29 mouse cellular contexts compared by ENCODE assay signal in genomic region chr5:132314300-132314699, GRCm38 (mm10).
DNase-seq lines count a peak whose midpoint lies in the region; ATAC-seq and TF ChIP-seq lines count a peak whose summit lies in the region.
"Had no signal": no experiment of that assay in that cellular context is flagged by ENCODE, and none has a peak within 500 bp of the region (broad histone marks: within the 10 kb centered on the region; RNA-seq: fewer than 3 reads in every experiment).

No protein-coding gene starts in this region.

- H3K4me2 ChIP-seq in hindbrain, embryonic 11.5 days (replicated peaks; ENCODE audit: low read depth, low read length): no peak overlapping the region
- no peak overlapping the region for H3K4me2 ChIP-seq in hindbrain, embryonic 15.5 days
- H3K4me2 ChIP-seq: embryonic facial prominence, embryonic 13.5 days; heart, embryonic 11.5 days; limb, embryonic 15.5 days; lung, embryonic 14.5 days; stomach, embryonic 15.5 days had no signal

- intact Hi-C loops in left cerebral cortex, postnatal 36 days (cut with DNase I): no loop called here
- intact Hi-C loops in heart, adult 2 months (cut with DNase I): no loop called here

- 43% methylated on average over 5 of the region's 5 CpGs for WGBS in hindbrain, embryonic 11.5 days
- WGBS in hindbrain, embryonic 15.5 days: 21% methylated on average over 5 of the region's 5 CpGs
- WGBS in olfactory bulb, adult 2 months: 24% methylated on average over 5 of the region's 5 CpGs
- 86% methylated on average over 5 of the region's 5 CpGs for WGBS in heart, adult 2 months

- no peaks in the 10 kb centered on the region for H3K9me3 ChIP-seq in hindbrain, embryonic 11.5 days (ENCODE audit: control insufficient read depth, low read length)
- H3K9me3 ChIP-seq in hindbrain, embryonic 15.5 days: no peaks in the 10 kb centered on the region
- H3K9me3 ChIP-seq: embryonic facial prominence, embryonic 13.5 days; limb, embryonic 15.5 days; stomach, embryonic 15.5 days had no signal

- TF ChIP-seq CTCF in olfactory bulb, adult 2 months (IDR thresholded peaks at IDR 0.05; ENCODE audit: insufficient read depth, low read depth, low read length): no peak
- TF ChIP-seq CTCF in heart, adult 2 months (IDR thresholded peaks at IDR 0.05): no peak

- peak; percentile 66 for ATAC-seq in hindbrain, embryonic 11.5 days (ENCODE audit: low FRiP score)
- peak; percentile 59; the same call in 1 of the 2 replicates for ATAC-seq in hindbrain, embryonic 15.5 days (ENCODE audit: low FRiP score, low read depth)
- no peak for ATAC-seq in erythroid progenitor cell, adult 5-6 weeks (replicated peaks; ENCODE audit: low FRiP score, poor library complexity, severe bottlenecking)
- ATAC-seq: intestine, postnatal 0 days; midbrain, embryonic 16.5 days had no signal

- no peaks in the 10 kb centered on the region for H3K27me3 ChIP-seq in hindbrain, embryonic 11.5 days (ENCODE audit: control insufficient read depth, insufficient read depth, low read length)
- H3K27me3 ChIP-seq in hindbrain, embryonic 15.5 days: no peaks in the 10 kb centered on the region
- H3K27me3 ChIP-seq in heart, adult 2 months (ENCODE audit: control insufficient read depth, insufficient read depth, low read length): no peaks in the 10 kb centered on the region
- H3K27me3 ChIP-seq: embryonic facial prominence, embryonic 13.5 days; limb, embryonic 15.5 days; stomach, embryonic 15.5 days had no signal

- TF ChIP-seq EP300 in heart, adult 2 months (IDR thresholded peaks at IDR 0.05; ENCODE audit: insufficient read depth, low read depth, low read length): no peak

- no peaks in the 10 kb centered on the region; the same call in 1 of the 2 replicates for H3K79me2 ChIP-seq in heart, adult 2 months (replicated peaks; ENCODE audit: control insufficient read depth, insufficient read depth, low read length)

- peaks cover 2% of the 10 kb centered on the region; the same call in 1 of the 2 replicates for H3K4me1 ChIP-seq in hindbrain, embryonic 11.5 days (replicated peaks; ENCODE audit: control insufficient read depth, insufficient read depth, low read length)
- peaks cover 28% of the 10 kb centered on the region for H3K4me1 ChIP-seq in hindbrain, embryonic 15.5 days (replicated peaks)
- H3K4me1 ChIP-seq in olfactory bulb, adult 2 months (ENCODE audit: control insufficient read depth, insufficient read depth, low read length): peaks cover 10% of the 10 kb centered on the region
- H3K4me1 ChIP-seq in heart, adult 2 months (ENCODE audit: control insufficient read depth, insufficient read depth, low read length): no peaks in the 10 kb centered on the region
- H3K4me1 ChIP-seq: stomach, embryonic 15.5 days had no signal

- no peaks in the 10 kb centered on the region for H3K36me3 ChIP-seq in hindbrain, embryonic 11.5 days (ENCODE audit: control insufficient read depth, insufficient read depth, low read length)
- H3K36me3 ChIP-seq in hindbrain, embryonic 15.5 days: no peaks in the 10 kb centered on the region
- H3K36me3 ChIP-seq in heart, adult 2 months (ENCODE audit: control insufficient read depth, insufficient read depth, low read length): no peaks in the 10 kb centered on the region
- H3K36me3 ChIP-seq: embryonic facial prominence, embryonic 13.5 days; limb, embryonic 15.5 days; stomach, embryonic 15.5 days had no signal

- peak; percentile 13 for DNase-seq in left cerebral cortex, adult 11 months (ENCODE audit: low spot score)
- no peak for DNase-seq in left cerebral cortex, postnatal 36 days (ENCODE audit: low spot score in 2 of 2)
- peak; percentile 42 for DNase-seq in hindbrain, embryonic 11.5 days (ENCODE audit: low spot score)
- no peak for DNase-seq in heart, adult 2 months
- DNase-seq: adrenal gland, adult 8-10 months; cerebellum, adult 2 months; cerebellum, postnatal 25 days; gastrocnemius, postnatal 10 days; kidney, postnatal 4 days; layer of hippocampus, adult 9-11 months; left cerebral cortex, postnatal 4 days; lung, embryonic 14.5 days; lung, postnatal 36 days; right cerebral cortex, adult 18-20 months; right cerebral cortex, postnatal 4 days; thymus, postnatal 25 days had no signal

- no peak overlapping the region for H3K4me3 ChIP-seq in hindbrain, embryonic 11.5 days (ENCODE audit: low read depth, low read length)
- no peak overlapping the region for H3K4me3 ChIP-seq in hindbrain, embryonic 15.5 days
- H3K4me3 ChIP-seq in olfactory bulb, adult 2 months (ENCODE audit: insufficient read depth, low read depth, low read length): no peak overlapping the region
- no peak overlapping the region for H3K4me3 ChIP-seq in heart, adult 2 months
- H3K4me3 ChIP-seq: embryonic facial prominence, embryonic 13.5 days; erythroblast, embryonic 14.5 days; left cerebral cortex, adult 2 months; limb, embryonic 15.5 days; myocyte; stomach, embryonic 15.5 days had no signal

- H3K9ac ChIP-seq in hindbrain, embryonic 11.5 days (ENCODE audit: low read depth, low read length): no peak overlapping the region
- no peak overlapping the region for H3K9ac ChIP-seq in hindbrain, embryonic 15.5 days
- H3K9ac ChIP-seq in heart, adult 2 months (ENCODE audit: low read depth, low read length): no peak overlapping the region
- H3K9ac ChIP-seq: embryonic facial prominence, embryonic 13.5 days; limb, embryonic 15.5 days; liver, embryonic 14.5 days; lung, embryonic 14.5 days; stomach, embryonic 15.5 days had no signal

- H3K27ac ChIP-seq in hindbrain, embryonic 11.5 days (ENCODE audit: low read depth, low read length): peak overlapping the region; percentile 49; the same call in 1 of the 2 replicates
- peak overlapping the region; percentile 28; the same call in 1 of the 2 replicates for H3K27ac ChIP-seq in hindbrain, embryonic 15.5 days (replicated peaks)
- H3K27ac ChIP-seq in olfactory bulb, adult 2 months (ENCODE audit: insufficient read depth, low read depth, low read length): peak overlapping the region; percentile 96
- no peak overlapping the region for H3K27ac ChIP-seq in heart, adult 2 months
- H3K27ac ChIP-seq: embryonic facial prominence, embryonic 13.5 days; left cerebral cortex, adult 2 months; limb, embryonic 15.5 days; liver, embryonic 14.5 days; stomach, embryonic 15.5 days had no signal

- TF ChIP-seq POLR2A in olfactory bulb, adult 2 months (IDR thresholded peaks at IDR 0.05; ENCODE audit: insufficient read depth, low read depth, low read length): no peak
- TF ChIP-seq POLR2A in heart, adult 2 months (IDR thresholded peaks at IDR 0.05; ENCODE audit: insufficient read depth, low read depth, low read length): no peak

Comparison
In these comparisons a context has a peak if more than half of its experiments do, and no peak if none do; other contexts are left out.
1. DNase-seq: peak in left cerebral cortex, adult 11 months (single experiment) and hindbrain, embryonic 11.5 days (single experiment); none in left cerebral cortex, postnatal 36 days (0 of 2) and heart, adult 2 months (0 of 2).